Mouse (Mus musculus) lung, postnatal 36 days (tissue): ENCODE data around the gene F5.

Source experiments
- DNase-seq: peaks from one replicate; pipeline ENCODE4 v3.0.0; 2022; ENCODE audit warnings: mixed read lengths

Gene F5

GRCm38 (mm10) chr1:164151387-164152088 lies at the start of gene F5:
F5 (plus strand) TSS chr1:164151838.
- DNase-seq: no peak

GRCm38 (mm10) chr1:164109763-164110162 lies 41.9 kb upstream of the F5 start:
- no peak for DNase-seq

- DNase-seq: no peak
Observed at GRCm38 (mm10) chr1:164110591-164111329, 40.9 kb upstream of the F5 start.

- DNase-seq: no peak
Observed at GRCm38 (mm10) chr1:164114280-164114679, 37.4 kb upstream of the F5 start.

DNA sequence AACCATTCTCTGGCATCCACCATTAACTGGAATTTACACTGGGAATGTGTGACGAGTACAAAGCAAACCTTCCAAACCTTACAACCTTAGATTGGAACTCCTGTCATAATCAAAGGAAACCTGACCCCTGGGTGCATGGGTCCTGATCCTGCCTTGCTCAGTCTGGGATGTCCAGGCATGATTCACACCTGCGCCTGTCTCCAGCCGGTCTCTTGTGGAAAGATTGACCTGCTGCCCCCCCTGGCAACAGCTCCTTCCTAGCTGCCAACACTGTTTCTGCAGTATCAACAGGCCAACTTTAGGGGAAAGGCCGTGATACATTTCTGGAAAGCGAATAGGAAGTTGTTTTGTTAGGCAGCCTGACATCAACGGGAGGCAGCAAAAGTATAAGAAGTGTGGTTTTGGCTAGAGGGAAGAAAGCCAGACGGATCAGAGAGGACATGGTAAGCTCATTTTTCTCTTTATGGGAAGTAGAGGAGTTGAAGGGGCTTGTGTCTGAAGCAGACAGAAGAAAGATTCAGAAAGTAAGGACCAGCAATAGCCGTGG lies 36.6 kb upstream of the F5 start, which contains the start of gene Selp:
Selp (plus strand) TSS at position 318 of the 547 bp plus-strand sequence.
- DNase-seq: no peak

DNA sequence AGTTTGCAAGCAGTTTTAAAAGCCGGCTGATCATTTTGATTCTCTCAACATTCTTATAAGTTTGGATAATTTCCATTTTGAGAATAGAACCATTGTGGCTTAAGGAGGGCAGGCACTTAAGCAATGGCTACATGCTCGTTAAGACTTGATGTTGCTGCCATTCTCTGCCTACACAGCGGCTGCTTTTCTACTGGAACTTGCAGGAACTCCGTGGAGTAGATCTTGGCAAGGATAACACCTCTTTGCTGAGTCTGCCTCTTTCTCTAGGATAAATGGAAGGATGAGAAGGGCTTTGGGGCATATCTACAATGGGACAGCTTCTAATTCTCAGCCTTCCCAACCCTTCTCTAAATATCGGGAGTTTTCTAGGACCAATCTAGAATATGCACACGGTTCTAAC lies 36.0 kb upstream of the F5 start:
- DNase-seq: no peak

GRCm38 (mm10) chr1:164117869-164118268 lies 33.8 kb upstream of the F5 start:
- no peak for DNase-seq

- no peak for DNase-seq
Observed at GRCm38 (mm10) chr1:164119892-164120776, 31.5 kb upstream of the F5 start.

DNA sequence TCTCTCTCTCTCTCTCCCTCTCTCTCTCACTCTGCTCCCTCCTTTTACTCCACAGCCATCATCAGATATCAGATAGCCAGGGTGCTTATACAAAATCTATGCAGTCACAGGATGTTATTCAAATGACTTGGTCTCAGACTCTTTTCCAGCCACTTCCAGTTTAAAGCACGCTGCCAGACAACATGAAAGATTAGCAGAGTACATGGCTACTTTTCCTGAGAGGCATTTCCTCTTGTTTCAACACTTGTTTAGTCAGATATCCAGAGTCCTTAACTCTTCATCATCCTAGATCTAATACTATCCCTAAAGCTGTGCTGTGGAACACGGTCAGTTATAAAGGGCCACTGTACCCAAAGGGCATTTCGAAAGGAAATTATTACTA lies 30.9 kb upstream of the F5 start:
- DNase-seq: no peak

DNA sequence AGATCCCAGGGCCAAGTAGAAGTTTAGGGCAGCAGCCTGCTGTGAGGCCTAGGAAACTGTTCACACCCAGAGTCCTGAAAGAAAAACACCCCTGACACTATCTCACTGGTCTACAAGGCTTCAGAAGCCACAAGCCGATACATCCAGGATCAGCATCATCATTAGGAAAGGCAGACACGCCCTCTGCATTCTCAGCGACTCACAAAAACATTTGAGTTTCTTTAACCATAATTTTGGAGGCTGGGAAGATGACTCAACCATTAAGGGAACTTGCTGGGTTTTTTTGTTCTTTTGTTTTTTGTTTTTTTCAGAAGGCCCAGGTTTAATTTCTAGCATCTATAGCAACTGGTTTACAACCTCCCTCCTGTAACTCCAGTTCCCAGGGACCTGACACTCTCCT lies 27.8 kb upstream of the F5 start:
- no peak for DNase-seq

DNA sequence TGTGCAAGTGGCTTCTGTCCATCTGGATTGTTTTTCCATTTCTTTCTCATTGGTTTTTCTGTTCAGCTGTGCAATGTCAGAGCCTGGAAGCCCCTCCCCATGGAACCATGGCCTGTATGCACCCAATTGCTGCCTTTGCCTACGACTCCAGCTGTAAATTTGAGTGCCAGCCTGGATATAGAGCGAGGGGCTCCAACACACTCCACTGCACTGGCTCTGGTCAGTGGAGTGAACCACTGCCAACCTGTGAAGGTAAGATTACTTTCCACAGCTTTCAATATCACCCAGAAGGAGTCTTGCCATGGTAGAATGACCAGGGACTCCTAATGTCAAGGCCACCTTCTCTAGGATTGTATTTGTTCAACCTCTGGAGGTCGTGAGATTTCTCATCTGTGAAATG lies 21.6 kb upstream of the F5 start:
- no peak for DNase-seq

- DNase-seq: no peak
Observed at GRCm38 (mm10) chr1:164132609-164133008, 19.0 kb upstream of the F5 start.

DNA sequence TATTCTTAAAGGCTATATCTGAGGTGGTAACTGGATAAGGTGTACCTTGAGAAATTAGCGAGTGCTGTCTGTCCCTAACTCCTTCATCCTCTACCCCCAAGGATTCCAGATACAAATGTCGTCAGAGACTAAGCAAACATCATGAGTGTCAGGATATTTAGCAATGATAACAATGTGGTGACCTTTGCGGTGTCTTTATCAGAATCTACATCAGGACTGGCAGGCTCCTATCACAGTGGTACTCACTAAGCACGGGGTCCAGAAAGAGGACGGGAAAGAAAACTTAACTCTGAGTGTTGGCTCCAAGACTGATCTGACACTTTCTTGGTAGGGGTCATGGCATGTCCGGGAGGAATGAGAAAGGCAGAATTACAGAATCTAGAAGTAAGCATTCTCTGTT lies 17.5 kb upstream of the F5 start:
- no peak for DNase-seq

GRCm38 (mm10) chr1:164135360-164135759 lies 16.3 kb upstream of the F5 start:
- peak; percentile 64 for DNase-seq

- peak; percentile 64 for DNase-seq
Observed at GRCm38 (mm10) chr1:164135960-164136359, 15.7 kb upstream of the F5 start.

DNA sequence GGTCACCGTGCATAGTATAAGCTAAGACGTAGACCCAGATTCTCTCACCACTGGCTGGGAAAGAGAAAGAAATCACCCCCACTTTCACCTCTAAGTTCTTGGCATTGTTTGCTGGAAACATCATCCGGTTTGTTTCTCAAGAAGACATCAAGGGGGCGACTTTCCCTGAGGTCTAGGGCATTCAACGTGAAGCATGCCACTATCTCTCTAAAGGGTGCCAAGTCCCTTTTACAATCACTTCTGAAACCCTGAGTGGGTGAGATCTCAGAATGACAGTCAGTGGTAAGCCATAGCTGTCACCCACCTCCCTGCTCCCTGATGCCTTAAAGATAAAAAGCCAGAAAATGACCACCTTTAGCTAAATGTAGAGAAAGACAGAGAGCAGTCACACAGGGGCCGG lies 15.0 kb upstream of the F5 start:
- no peak for DNase-seq

DNA sequence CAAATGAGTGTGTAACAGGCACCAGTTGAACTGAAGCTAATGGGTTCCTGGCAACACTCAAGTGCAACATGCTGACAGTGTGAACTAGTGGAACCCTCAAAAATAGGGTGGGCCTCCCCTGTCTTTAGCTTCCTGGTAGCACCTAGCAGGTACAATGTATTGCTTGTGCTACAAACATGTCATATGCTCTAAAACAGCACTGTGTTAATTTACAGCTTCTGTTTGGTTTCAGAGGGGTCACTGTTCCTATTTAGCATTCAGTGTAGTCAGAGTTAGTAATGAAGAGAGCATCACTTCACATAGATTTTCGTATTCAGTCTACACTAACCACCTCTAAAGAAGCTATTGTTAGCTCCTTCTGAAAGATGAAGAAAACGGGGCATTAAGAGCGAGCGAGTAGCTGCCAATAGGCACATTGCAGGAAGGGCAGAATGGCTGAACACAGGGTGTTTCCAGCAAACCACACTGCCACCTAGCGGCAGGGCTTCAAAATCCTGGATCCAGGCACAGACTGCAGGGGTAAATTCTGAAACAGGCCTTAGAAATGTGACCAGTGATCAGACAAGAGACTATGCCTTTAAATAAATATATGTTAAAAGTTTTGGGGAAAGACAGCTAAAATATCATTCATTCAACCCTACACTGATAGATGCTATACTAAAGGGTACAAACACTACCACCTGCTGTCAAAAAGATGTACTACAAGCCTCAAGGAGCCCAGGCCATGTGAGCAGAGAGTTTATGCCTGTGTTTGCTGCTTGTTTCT lies 13.1 kb upstream of the F5 start:
- peak; percentile 85 for DNase-seq

DNA sequence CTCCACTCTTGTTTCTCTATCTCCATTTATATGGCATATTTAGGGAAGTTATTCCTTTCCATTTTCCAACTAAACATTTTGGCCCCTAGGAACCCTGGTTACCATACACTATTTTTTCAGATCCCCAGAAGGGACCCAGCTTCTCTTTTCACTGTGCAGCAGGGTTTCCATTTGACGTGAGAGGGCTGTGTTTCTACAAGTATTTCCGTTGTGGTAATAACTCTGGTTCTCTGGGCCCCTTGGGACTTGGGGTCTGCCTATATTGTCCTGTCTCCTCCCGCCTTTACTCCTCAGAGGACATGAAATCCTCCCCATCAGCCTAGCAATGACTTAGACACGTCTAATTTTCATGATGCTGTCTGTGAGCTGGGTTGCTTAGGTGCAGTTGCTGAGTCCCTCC lies 12.2 kb upstream of the F5 start:
- no peak for DNase-seq

DNA sequence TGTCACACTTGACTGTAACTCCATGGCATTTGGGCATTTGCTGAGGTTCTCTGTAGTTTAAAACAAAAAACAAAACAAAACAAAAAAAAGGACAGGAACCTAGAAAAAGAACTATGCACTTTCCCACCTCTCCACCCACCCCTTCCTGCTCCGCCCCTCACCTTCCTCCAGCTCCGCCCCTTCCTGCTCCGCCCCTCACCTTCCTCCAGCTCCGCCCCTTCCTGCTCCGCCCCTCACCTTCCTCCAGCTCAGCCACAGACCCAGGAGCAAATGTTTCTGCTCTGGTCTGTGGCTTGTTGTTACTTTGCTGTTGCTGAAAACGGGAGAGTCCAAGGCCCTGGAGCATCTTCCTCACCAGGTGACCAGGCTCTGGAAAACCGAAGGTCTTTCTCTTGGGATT lies 2.6 kb upstream of the F5 start:
- DNase-seq: no peak

- no peak for DNase-seq
Observed at GRCm38 (mm10) chr1:164152836-164153235, 1.2 kb downstream of the F5 start.

DNA sequence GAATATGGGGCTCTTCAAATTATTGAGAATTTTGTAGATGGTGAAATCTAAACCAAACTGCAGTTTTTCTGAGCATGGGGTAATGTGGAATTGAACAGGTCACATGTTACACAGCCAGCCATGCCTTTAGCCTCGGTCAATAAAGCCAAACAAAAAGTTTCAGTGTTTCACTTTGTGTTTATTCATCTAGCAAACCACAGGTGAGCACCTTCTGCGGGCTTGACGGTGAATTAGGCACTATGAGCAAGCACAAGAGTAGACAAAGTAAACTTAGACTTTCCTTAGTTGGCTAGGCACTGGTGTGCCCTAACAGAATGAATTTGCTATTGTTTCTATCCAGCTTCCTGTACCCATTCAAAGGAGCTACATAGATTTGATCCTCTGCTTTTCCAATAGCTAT lies 3.3 kb downstream of the F5 start:
- DNase-seq: no peak

DNA sequence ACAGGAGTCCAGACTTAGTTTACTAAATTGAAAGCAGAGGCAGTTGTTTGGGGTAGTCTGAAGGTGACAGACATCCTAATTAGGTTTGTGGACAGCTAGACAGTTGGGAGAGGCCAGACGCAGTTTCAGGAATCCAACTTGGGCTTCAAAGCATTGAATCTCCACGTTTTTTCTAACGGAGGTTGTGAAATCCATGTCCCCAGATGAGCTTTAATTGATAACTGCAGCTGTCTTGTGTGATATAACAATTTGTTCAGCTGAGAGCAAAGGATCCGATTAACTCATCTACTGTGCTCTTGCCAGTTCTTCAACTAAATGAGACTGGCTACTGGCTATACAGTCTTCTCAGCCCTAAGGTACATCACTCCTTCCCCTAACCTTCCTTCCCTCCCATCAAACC lies 6.9 kb downstream of the F5 start:
- no peak for DNase-seq

DNA sequence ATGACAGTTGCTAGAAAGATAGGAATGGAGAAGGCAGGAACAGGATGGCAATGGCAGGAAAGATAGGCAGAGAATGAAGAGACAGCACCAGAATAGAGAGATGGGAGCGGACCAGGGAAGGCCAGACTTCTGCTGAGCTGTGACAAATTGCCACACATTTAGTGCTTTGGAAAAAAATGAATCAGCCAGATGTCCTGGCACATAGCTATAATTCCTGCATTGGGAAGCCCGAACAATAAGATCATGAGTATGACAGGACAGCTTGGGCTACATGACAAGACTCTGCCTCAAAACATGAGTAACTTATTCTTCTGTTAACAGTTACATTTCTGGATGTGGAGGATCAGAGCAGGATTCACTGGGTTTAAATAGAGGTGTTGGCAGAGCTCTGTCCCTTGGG lies 8.1 kb downstream of the F5 start:
- DNase-seq: no peak
